Mouse (Mus musculus) limb, embryonic 14.5 days (tissue): ENCODE measurements around the gene Tex19.1. TPM values are rescaled to one million over a fixed set of nuclear protein-coding genes. Genes with fewer than 3 reads are reported as not detected.

Experiments
- ATAC-seq: fragments of 200-750 bp; cut with Nextera tagmentation; 2 replicates; pipeline ENCODE4 v1.8.0; 2017; ENCODE audit warnings: low read depth, moderate number of reproducible peaks, moderate TSS enrichment; ENCODE audit not compliant: low FRiP score
- DNase-seq: peaks from one replicate; pipeline ENCODE4 v3.0.0-alpha.2; 2015; ENCODE audit warnings: low spot score
- H3K27ac ChIP-seq: fragments of 300-500 bp; sonication (generic); replicated peaks from 2 replicates; pipeline ENCODE4 v1.5.1; 2014; ENCODE audit warnings: low read depth, mild to moderate bottlenecking, low read length, moderate library complexity, mixed read lengths
- H3K27me3 ChIP-seq: fragments of 300-500 bp; sonication (generic); 2 replicates; pipeline ENCODE4 v1.6.1; 2014; ENCODE audit warnings: low read length, mixed read lengths; ENCODE audit not compliant: control insufficient read depth, insufficient read depth
- H3K36me3 ChIP-seq: fragments of 300-500 bp; sonication (generic); 2 replicates; pipeline ENCODE4 v1.6.1; 2014; ENCODE audit warnings: mild to moderate bottlenecking, low read length, moderate library complexity, mixed read lengths; ENCODE audit not compliant: control insufficient read depth, insufficient read depth
- H3K4me1 ChIP-seq: fragments of 300-500 bp; sonication (generic); 2 replicates; pipeline ENCODE4 v1.6.1; 2014; ENCODE audit warnings: antibody characterized with exemption, low read length, mixed read lengths; ENCODE audit not compliant: control insufficient read depth, insufficient read depth
- H3K4me2 ChIP-seq: fragments of 300-500 bp; sonication (generic); replicated peaks from 2 replicates; pipeline ENCODE4 v1.6.1; 2014; ENCODE audit warnings: low read depth, mild to moderate bottlenecking, low read length, moderate library complexity; ENCODE audit not compliant: severe bottlenecking
- H3K4me3 ChIP-seq: fragments of 300-500 bp; sonication (generic); replicated peaks from 2 replicates; pipeline ENCODE4 v1.5.1; 2014; ENCODE audit warnings: low read length
- H3K9ac ChIP-seq: fragments of 300-500 bp; sonication (generic); 2 replicates; pipeline ENCODE4 v1.6.1; 2014; ENCODE audit warnings: mild to moderate bottlenecking, low read depth, low read length, moderate library complexity; ENCODE audit not compliant: severe bottlenecking
- H3K9me3 ChIP-seq: fragments of 300-500 bp; sonication (generic); 2 replicates; pipeline ENCODE4 v1.6.1; 2016; ENCODE audit warnings: low read length; ENCODE audit not compliant: control insufficient read depth
- POLR2A ChIP-seq: fragments of 200-500 bp; IDR thresholded peaks from 2 replicates; pipeline ENCODE4 v1.8.0; 2012; ENCODE audit warnings: inconsistent platforms, mild to moderate bottlenecking, moderate library complexity, borderline replicate concordance; ENCODE audit not compliant: insufficient read depth, insufficient read length; ENCODE audit errors: extremely low read depth
- WGBS: fragments of 180-500 bp; shearing (Covaris S2); extraction: QIAGEN DNeasy Blood & Tissue Kit; methylation state at CpG from one replicate; pipeline ENCODE4 v1.1.7; 2014; 5-methylcytosine and 5-hydroxymethylcytosine counted together
- polyA plus RNA-seq, 2 experiments: library from polyadenylated mRNA; depleted of rRNA in 1 of 2; stranded (reverse) in 1 of 2; unstranded in 1 of 2; fragments of >200 nt; fragmentation: Nextera tagmentation in 1 of 2; extraction: Ambion mirVana in 1 of 2; gene quantifications; 2 replicates each; pipeline versions ENCODE4 v1.2.1 to v1.2.3; 2012 to 2014

Gene Tex19.1
- polyA plus RNA-seq, 2 experiments = 0.10 TPM; not detected in 1

GRCm38 (mm10) chr11:121137682-121138081, 8.3 kb upstream of the Tex19.1 start:
- no peak for TF ChIP-seq POLR2A
- H3K9me3 ChIP-seq = no peaks in the 10 kb centered on the region
- no peak overlapping the region for H3K4me2 ChIP-seq
- H3K9ac ChIP-seq = no peak overlapping the region
- H3K36me3 ChIP-seq = no peaks in the 10 kb centered on the region
- DNase-seq (no peak), ATAC-seq (no peak)
- 84% methylated on average over 5 of the region's 5 CpGs for WGBS
- H3K4me3 ChIP-seq = no peak overlapping the region
- H3K4me1 ChIP-seq = no peaks in the 10 kb centered on the region
- no peak overlapping the region for H3K27ac ChIP-seq
- H3K27me3 ChIP-seq = no peaks in the 10 kb centered on the region

- 54% methylated on average over 6 of the region's 6 CpGs for WGBS
- H3K4me3 ChIP-seq = no peak overlapping the region
- H3K9me3 ChIP-seq = no peaks in the 10 kb centered on the region
- no peak for TF ChIP-seq POLR2A
- H3K4me2 ChIP-seq = no peak overlapping the region
- H3K4me1 ChIP-seq = no peaks in the 10 kb centered on the region
- H3K27ac ChIP-seq = no peak overlapping the region
- no peak for ATAC-seq
- no peaks in the 10 kb centered on the region for H3K36me3 ChIP-seq
- no peaks in the 10 kb centered on the region for H3K27me3 ChIP-seq
- no peak for DNase-seq
- no peak overlapping the region for H3K9ac ChIP-seq
Observed at GRCm38 (mm10) chr11:121138732-121139131, 7.2 kb upstream of the Tex19.1 start.

- no peak overlapping the region for H3K4me3 ChIP-seq
- no peaks in the 10 kb centered on the region for H3K36me3 ChIP-seq
- TF ChIP-seq POLR2A = no peak
- WGBS = 79% methylated on average over 9 of the region's 9 CpGs
- H3K4me1 ChIP-seq = no peaks in the 10 kb centered on the region
- no peak overlapping the region for H3K4me2 ChIP-seq
- ATAC-seq (no peak), DNase-seq (peak; percentile 11)
- H3K9ac ChIP-seq = no peak overlapping the region
- H3K27ac ChIP-seq = no peak overlapping the region
- H3K9me3 ChIP-seq = no peaks in the 10 kb centered on the region
- no peaks in the 10 kb centered on the region for H3K27me3 ChIP-seq
Observed at GRCm38 (mm10) chr11:121143325-121144015, 2.5 kb upstream of the Tex19.1 start.

- no peak overlapping the region for H3K27ac ChIP-seq
- no peak overlapping the region for H3K4me3 ChIP-seq
- H3K36me3 ChIP-seq = no peaks in the 10 kb centered on the region
- WGBS = 76% methylated on average over 3 of the region's 3 CpGs
- H3K27me3 ChIP-seq = no peaks in the 10 kb centered on the region
- H3K9me3 ChIP-seq = no peaks in the 10 kb centered on the region
- H3K9ac ChIP-seq = no peak overlapping the region
- no peaks in the 10 kb centered on the region for H3K4me1 ChIP-seq
- no peak for TF ChIP-seq POLR2A
- DNase-seq (no peak), ATAC-seq (no peak)
- H3K4me2 ChIP-seq = no peak overlapping the region
Observed at GRCm38 (mm10) chr11:121148193-121148592, 2.2 kb downstream of the Tex19.1 start.

- H3K36me3 ChIP-seq = no peaks in the 10 kb centered on the region
- no peak for DNase-seq
- H3K27ac ChIP-seq = no peak overlapping the region
- H3K4me3 ChIP-seq = no peak overlapping the region
- TF ChIP-seq POLR2A = no peak
- no peaks in the 10 kb centered on the region for H3K9me3 ChIP-seq
- H3K4me1 ChIP-seq = peaks cover 4% of the 10 kb centered on the region; the same call in 1 of the 2 replicates
- no peak overlapping the region for H3K4me2 ChIP-seq
- H3K27me3 ChIP-seq = peaks cover 37% of the 10 kb centered on the region
- 46% methylated on average over 4 of the region's 4 CpGs for WGBS
- ATAC-seq = no peak
- H3K9ac ChIP-seq = no peak overlapping the region
Observed at GRCm38 (mm10) chr11:121154203-121154602, 8.3 kb downstream of the Tex19.1 start.
